Mouse (Mus musculus): ENCODE data around the gene Anks1. TPM values are rescaled to one million over a fixed set of nuclear protein-coding genes. Genes with fewer than 3 reads are reported as not detected.

Anks1 gene
- polyA plus RNA-seq, 1 experiment from 2014 or later = 23.7 TPM

GRCm38 (mm10) chr17:28036813-28037756 is 128.0 kb downstream of the Anks1 start:
- ATAC-seq (ENCODE audit: low FRiP score) (0 out of 2 replicates have a peak, but pooled peaks have one; percentile 22), DNase-seq (ENCODE audit: low spot score, missing footprints) (no peak)
- Histone ChIP-seq H3K27me3 (ENCODE audit: control insufficient read depth, insufficient read depth, low read length) (no peaks in the 10 kb centered on the region), H3K4me2 (no peak overlapping the region), H3K27ac (ENCODE audit: low read depth, low read length) (peak overlapping the region; percentile 76), H3K4me1 (ENCODE audit: control insufficient read depth, insufficient read depth, low read length) (peaks cover 38% of the 10 kb centered on the region), H3K9me3 (ENCODE audit: control insufficient read depth, low read length) (no peaks in the 10 kb centered on the region), H3K4me3 (ENCODE audit: low read depth, low read length) (no peak overlapping the region), H3K36me3 (ENCODE audit: control insufficient read depth, insufficient read depth, low read length) (no peaks in the 10 kb centered on the region), H3K9ac (ENCODE audit: low read length) (no peak overlapping the region)
- 70% methylated on average over 14 of the region's 14 CpGs for WGBS

DNA sequence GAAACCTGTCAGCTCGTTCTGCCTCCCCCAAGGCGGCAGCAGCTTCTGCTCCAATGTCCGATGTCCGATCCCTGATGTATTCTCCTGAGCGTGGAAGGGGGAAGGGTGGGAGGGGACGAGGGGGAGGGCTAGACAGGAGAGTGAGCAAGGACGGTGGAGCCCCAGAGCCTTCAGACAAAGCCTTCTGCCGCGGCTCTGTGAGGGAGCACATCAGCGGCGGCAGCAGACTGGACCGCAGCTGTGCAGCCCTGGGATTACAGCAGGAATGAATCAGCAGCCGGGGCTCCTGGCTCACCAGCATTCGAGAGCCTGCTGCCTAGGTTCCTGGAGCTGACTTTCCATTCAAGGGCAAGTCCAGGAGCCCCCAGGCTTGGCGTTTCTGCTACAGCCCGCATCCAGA is 131.5 kb downstream of the Anks1 start:
- H3K9me3 ChIP-seq (ENCODE audit: control insufficient read depth, low read length) = no peaks in the 10 kb centered on the region
- no peaks in the 10 kb centered on the region for H3K27me3 ChIP-seq (ENCODE audit: control insufficient read depth, insufficient read depth, low read length)
- H3K9ac ChIP-seq (ENCODE audit: low read length) = peak overlapping the region; percentile 18
- peak overlapping the region; percentile 22 for H3K4me2 ChIP-seq
- ATAC-seq (ENCODE audit: low FRiP score) (peak; percentile 85), DNase-seq (ENCODE audit: low spot score, missing footprints) (peak; percentile 95)
- peaks cover 38% of the 10 kb centered on the region for H3K4me1 ChIP-seq (ENCODE audit: control insufficient read depth, insufficient read depth, low read length)
- WGBS = 13% methylated on average over 16 of the region's 16 CpGs
- H3K27ac ChIP-seq (ENCODE audit: low read depth, low read length) = peak overlapping the region; percentile 46
- peak overlapping the region; percentile 1; the same call in 1 of the 2 replicates for H3K4me3 ChIP-seq (ENCODE audit: low read depth, low read length)
- no peaks in the 10 kb centered on the region; the same call in 1 of the 2 replicates for H3K36me3 ChIP-seq (ENCODE audit: control insufficient read depth, insufficient read depth, low read length)

DNA sequence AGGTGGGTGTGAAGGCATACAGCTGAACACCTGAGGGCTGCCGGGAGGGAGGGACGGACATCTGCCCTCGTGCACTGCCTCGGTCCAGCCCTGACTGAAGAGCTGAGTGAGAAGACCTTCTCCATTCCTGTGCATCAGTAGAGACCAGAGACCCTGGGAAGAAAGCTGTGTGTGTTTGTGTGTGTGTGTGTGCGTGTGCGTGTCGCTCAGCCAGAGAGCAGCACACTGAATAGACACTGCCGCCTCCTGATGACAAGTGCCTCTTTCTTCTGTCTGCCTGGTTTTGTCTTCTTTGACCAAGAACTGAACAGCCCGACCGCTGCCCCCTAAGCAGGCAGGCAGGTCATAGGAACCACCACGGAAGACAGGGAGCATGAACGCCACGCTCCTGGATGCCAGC is 132.2 kb downstream of the Anks1 start:
- 62% methylated on average over 13 of the region's 13 CpGs for WGBS
- H3K4me2 ChIP-seq = peak overlapping the region; percentile 22
- H3K36me3 ChIP-seq (ENCODE audit: control insufficient read depth, insufficient read depth, low read length) = no peaks in the 10 kb centered on the region; the same call in 1 of the 2 replicates
- H3K27me3 ChIP-seq (ENCODE audit: control insufficient read depth, insufficient read depth, low read length) = no peaks in the 10 kb centered on the region
- H3K4me1 ChIP-seq (ENCODE audit: control insufficient read depth, insufficient read depth, low read length) = peaks cover 38% of the 10 kb centered on the region
- H3K9me3 ChIP-seq (ENCODE audit: control insufficient read depth, low read length) = no peaks in the 10 kb centered on the region
- ATAC-seq (ENCODE audit: low FRiP score) (no peak), DNase-seq (ENCODE audit: low spot score, missing footprints) (no peak)
- peak overlapping the region; percentile 1; the same call in 1 of the 2 replicates for H3K4me3 ChIP-seq (ENCODE audit: low read depth, low read length)
- peak overlapping the region; percentile 18; the same call in 1 of the 2 replicates for H3K9ac ChIP-seq (ENCODE audit: low read length)
- H3K27ac ChIP-seq (ENCODE audit: low read depth, low read length) = peak overlapping the region; percentile 46

- peak overlapping the region; percentile 22 for H3K4me2 ChIP-seq
- H3K9ac ChIP-seq (ENCODE audit: low read length) = peak overlapping the region; percentile 13; the same call in 1 of the 2 replicates
- no peaks in the 10 kb centered on the region for H3K27me3 ChIP-seq (ENCODE audit: control insufficient read depth, insufficient read depth, low read length)
- no peak overlapping the region for H3K4me3 ChIP-seq (ENCODE audit: low read depth, low read length)
- no peak overlapping the region for H3K27ac ChIP-seq (ENCODE audit: low read depth, low read length)
- whole genome bisulfite sequencing = 68% methylated on average over 23 of the region's 23 CpGs
- no peaks in the 10 kb centered on the region; the same call in 1 of the 2 replicates for H3K36me3 ChIP-seq (ENCODE audit: control insufficient read depth, insufficient read depth, low read length)
- peaks cover 34% of the 10 kb centered on the region for H3K4me1 ChIP-seq (ENCODE audit: control insufficient read depth, insufficient read depth, low read length)
- ATAC-seq (ENCODE audit: low FRiP score) = 0 out of 2 replicates have a peak, but pooled peaks have one; percentile 14
- no peaks in the 10 kb centered on the region for H3K9me3 ChIP-seq (ENCODE audit: control insufficient read depth, low read length)
- DNase-seq (ENCODE audit: low spot score, missing footprints) = no peak
Measured at GRCm38 (mm10) chr17:28042299-28042771, 133.2 kb downstream of the Anks1 start.

GRCm38 (mm10) chr17:28047017-28047416 is 137.9 kb downstream of the Anks1 start:
- Histone ChIP-seq H3K4me2 (no peak overlapping the region), H3K27ac (ENCODE audit: low read depth, low read length) (no peak overlapping the region), H3K9me3 (ENCODE audit: control insufficient read depth, low read length) (no peaks in the 10 kb centered on the region), H3K36me3 (ENCODE audit: control insufficient read depth, insufficient read depth, low read length) (peaks cover under 1% of the 10 kb centered on the region; the same call in 1 of the 2 replicates), H3K4me1 (ENCODE audit: control insufficient read depth, insufficient read depth, low read length) (peaks cover 13% of the 10 kb centered on the region), H3K27me3 (ENCODE audit: control insufficient read depth, insufficient read depth, low read length) (no peaks in the 10 kb centered on the region), H3K9ac (ENCODE audit: low read length) (no peak overlapping the region), H3K4me3 (ENCODE audit: low read depth, low read length) (no peak overlapping the region)
- no peak for ATAC-seq (ENCODE audit: low FRiP score)
- WGBS = 93% methylated on average over 5 of the region's 5 CpGs
- DNase-seq (ENCODE audit: low spot score, missing footprints) = no peak

DNA sequence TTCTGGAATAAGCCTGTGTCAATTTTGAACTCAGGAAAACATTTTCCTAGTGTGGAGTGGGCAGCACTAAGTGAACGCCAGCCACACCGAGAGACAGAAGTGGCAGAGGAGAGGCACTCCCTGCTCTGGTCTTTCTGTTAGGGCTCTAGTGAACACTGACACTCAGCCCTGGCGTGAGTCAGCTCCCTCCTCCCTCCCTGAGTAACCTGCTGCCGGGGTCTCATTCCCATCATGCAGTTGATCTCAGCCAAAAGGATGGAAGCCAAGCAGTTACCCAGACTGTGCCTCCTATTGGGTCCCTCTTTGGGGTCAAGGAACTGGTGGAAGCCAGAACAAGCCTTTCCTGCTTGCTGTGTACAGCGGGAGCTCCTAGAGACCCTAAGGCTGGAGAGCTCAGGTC is 138.4 kb downstream of the Anks1 start:
- H3K4me1 ChIP-seq (ENCODE audit: control insufficient read depth, insufficient read depth, low read length) = peaks cover 8% of the 10 kb centered on the region
- WGBS = 77% methylated on average over 5 of the region's 5 CpGs
- no peak for DNase-seq (ENCODE audit: low spot score, missing footprints)
- no peak for ATAC-seq (ENCODE audit: low FRiP score)
- H3K4me2 ChIP-seq = no peak overlapping the region
- H3K9ac ChIP-seq (ENCODE audit: low read length) = no peak overlapping the region
- no peaks in the 10 kb centered on the region for H3K9me3 ChIP-seq (ENCODE audit: control insufficient read depth, low read length)
- no peak overlapping the region for H3K27ac ChIP-seq (ENCODE audit: low read depth, low read length)
- peaks cover 3% of the 10 kb centered on the region; the same call in 1 of the 2 replicates for H3K36me3 ChIP-seq (ENCODE audit: control insufficient read depth, insufficient read depth, low read length)
- H3K27me3 ChIP-seq (ENCODE audit: control insufficient read depth, insufficient read depth, low read length) = no peaks in the 10 kb centered on the region
- no peak overlapping the region for H3K4me3 ChIP-seq (ENCODE audit: low read depth, low read length)

DNA sequence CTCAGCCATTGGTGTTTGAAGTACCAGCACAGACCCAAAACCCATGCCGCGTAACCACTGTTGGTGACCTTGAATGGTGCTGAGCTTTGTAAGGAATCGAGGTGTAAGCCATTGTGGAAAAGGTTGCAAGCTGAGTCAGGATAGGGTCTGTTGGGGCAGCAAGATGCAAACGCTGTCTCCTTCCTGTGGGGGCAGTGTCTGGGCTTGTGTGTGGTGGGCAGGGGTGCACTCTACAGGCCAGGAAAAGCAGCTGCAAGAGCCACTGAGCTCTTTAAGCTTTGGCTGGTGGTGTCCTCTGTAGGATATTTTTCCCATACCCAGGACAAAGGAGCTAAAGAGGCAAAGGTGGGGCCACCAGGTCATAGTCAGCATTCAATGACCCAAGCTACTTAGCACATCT is 139.3 kb downstream of the Anks1 start:
- Histone ChIP-seq H3K27ac (ENCODE audit: low read depth, low read length) (no peak overlapping the region), H3K36me3 (ENCODE audit: control insufficient read depth, insufficient read depth, low read length) (0 out of 2 replicates have a peak, but pooled peaks cover 3% of the 10 kb centered on the region), H3K4me1 (ENCODE audit: control insufficient read depth, insufficient read depth, low read length) (no peaks in the 10 kb centered on the region), H3K9ac (ENCODE audit: low read length) (peak overlapping the region; percentile 12; the same call in 1 of the 2 replicates), H3K4me3 (ENCODE audit: low read depth, low read length) (no peak overlapping the region), H3K9me3 (ENCODE audit: control insufficient read depth, low read length) (no peaks in the 10 kb centered on the region), H3K4me2 (no peak overlapping the region), H3K27me3 (ENCODE audit: control insufficient read depth, insufficient read depth, low read length) (no peaks in the 10 kb centered on the region)
- peak; percentile 76 for ATAC-seq (ENCODE audit: low FRiP score)
- DNase-seq (ENCODE audit: low spot score, missing footprints) = no peak
- WGBS = 47% methylated on average over 4 of the region's 4 CpGs

GRCm38 (mm10) chr17:28050210-28050609 is 141.1 kb downstream of the Anks1 start:
- Histone ChIP-seq H3K27ac (ENCODE audit: low read depth, low read length) (no peak overlapping the region), H3K9ac (ENCODE audit: low read length) (no peak overlapping the region), H3K9me3 (ENCODE audit: control insufficient read depth, low read length) (no peaks in the 10 kb centered on the region), H3K36me3 (ENCODE audit: control insufficient read depth, insufficient read depth, low read length) (0 out of 2 replicates have a peak, but pooled peaks cover 3% of the 10 kb centered on the region), H3K4me3 (ENCODE audit: low read depth, low read length) (no peak overlapping the region), H3K27me3 (ENCODE audit: control insufficient read depth, insufficient read depth, low read length) (no peaks in the 10 kb centered on the region), H3K4me2 (no peak overlapping the region), H3K4me1 (ENCODE audit: control insufficient read depth, insufficient read depth, low read length) (no peaks in the 10 kb centered on the region)
- no peak for ATAC-seq (ENCODE audit: low FRiP score)
- DNase-seq (ENCODE audit: low spot score, missing footprints) = no peak
- 90% methylated on average over 8 of the region's 8 CpGs for WGBS

Data from midbrain, embryonic 11.5 days (tissue).